Mouse (Mus musculus) hindbrain, embryonic 16.5 days (tissue): Measurements from ENCODE around the gene Daglb. TPM values are rescaled to one million over a fixed set of nuclear protein-coding genes. Genes with fewer than 3 reads are reported as not detected.

ENCODE experiments used
- ATAC-seq: fragments of 200-750 bp; cut with Nextera tagmentation; 2 replicates; pipeline ENCODE4 v1.8.0; 2017; ENCODE audit warnings: moderate TSS enrichment, moderate library complexity
- H3K27ac ChIP-seq: fragments of 300-500 bp; sonication (generic); 2 replicates; pipeline ENCODE4 v1.5.1; 2014; ENCODE audit warnings: low read depth, mild to moderate bottlenecking, control low read depth, low read length, moderate library complexity
- H3K27me3 ChIP-seq: fragments of 300-500 bp; sonication (generic); replicated peaks from 2 replicates; pipeline ENCODE4 v1.6.1; 2014; ENCODE audit warnings: low read length; ENCODE audit not compliant: control insufficient read depth, insufficient read depth
- H3K36me3 ChIP-seq: fragments of 300-500 bp; sonication (generic); 2 replicates; pipeline ENCODE4 v1.6.1; 2014; ENCODE audit warnings: mild to moderate bottlenecking, low read length, moderate library complexity, mixed read lengths; ENCODE audit not compliant: control insufficient read depth, insufficient read depth
- H3K4me1 ChIP-seq: fragments of 300-500 bp; sonication (generic); 2 replicates; pipeline ENCODE4 v1.6.1; 2014; ENCODE audit warnings: low read depth, low read length; ENCODE audit not compliant: control insufficient read depth, insufficient read depth
- H3K4me2 ChIP-seq: fragments of 300-500 bp; sonication (generic); 2 replicates; pipeline ENCODE4 v1.6.1; 2014; ENCODE audit warnings: mild to moderate bottlenecking, low read length, control low read depth, moderate library complexity
- H3K4me3 ChIP-seq: fragments of 300-500 bp; sonication (generic); 2 replicates; pipeline ENCODE4 v1.5.1; 2014; ENCODE audit warnings: mild to moderate bottlenecking, low read length, control low read depth, moderate library complexity
- H3K9ac ChIP-seq: fragments of 300-500 bp; sonication (generic); 2 replicates; pipeline ENCODE4 v1.6.1; 2014; ENCODE audit warnings: low read depth, mild to moderate bottlenecking, control low read depth, low read length, moderate library complexity
- H3K9me3 ChIP-seq: fragments of 300-500 bp; sonication (generic); 2 replicates; pipeline ENCODE4 v1.6.1; 2014; ENCODE audit warnings: mild to moderate bottlenecking, low read length, moderate library complexity; ENCODE audit not compliant: control insufficient read depth
- WGBS: fragments of 180-500 bp; shearing (Covaris S2); extraction: QIAGEN DNeasy Blood & Tissue Kit; methylation state at CpG from one replicate; pipeline ENCODE4 v1.1.7; 2014; 5-methylcytosine and 5-hydroxymethylcytosine counted together
- polyA plus RNA-seq: library from polyadenylated mRNA; unstranded; fragments of >200 nt; fragmentation: Nextera tagmentation; extraction: Ambion mirVana; gene quantifications from 2 replicates; pipeline ENCODE4 v1.2.1, GENCODE M21; 2015

The Daglb gene
- 21.8 and 23.0 TPM in 2 replicates for polyA plus RNA-seq

DNA sequence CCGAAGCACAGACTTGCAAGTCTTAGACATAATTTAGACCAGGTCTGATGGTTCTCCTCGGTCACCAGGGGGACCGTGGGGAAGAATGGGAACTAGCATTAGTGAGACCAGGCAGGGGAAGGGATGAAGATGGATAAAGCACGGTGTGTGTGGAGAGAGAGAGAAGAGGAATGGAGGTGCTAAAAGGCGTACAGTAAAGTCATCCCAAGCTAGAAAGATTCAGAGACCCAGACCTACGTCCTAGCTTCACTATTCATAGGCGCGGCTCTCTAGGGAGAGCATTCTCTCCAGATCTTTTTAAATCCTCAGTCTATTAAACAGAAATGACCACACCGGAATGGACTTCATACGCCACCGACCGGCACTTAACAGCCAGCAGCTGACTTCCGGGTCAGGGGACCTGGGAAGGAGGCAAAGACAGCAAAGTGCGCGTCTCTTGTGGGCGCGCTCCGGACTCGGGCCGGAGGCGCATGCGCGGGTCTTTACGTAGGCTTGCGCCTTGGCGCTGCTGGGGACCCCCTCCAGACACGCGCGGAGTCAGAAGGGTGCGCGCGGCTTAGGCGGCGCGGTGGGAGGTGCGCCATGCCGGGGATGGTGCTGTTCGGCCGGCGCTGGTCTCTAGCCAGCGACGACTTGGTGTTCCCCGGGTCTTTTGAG lies at the start of gene Daglb:
Gene Daglb, plus strand, starts transcription at position 485 of the 657 bp plus-strand sequence.
- no peaks in the 10 kb centered on the region for H3K9me3 ChIP-seq
- ATAC-seq, result peak; percentile 99

DNA sequence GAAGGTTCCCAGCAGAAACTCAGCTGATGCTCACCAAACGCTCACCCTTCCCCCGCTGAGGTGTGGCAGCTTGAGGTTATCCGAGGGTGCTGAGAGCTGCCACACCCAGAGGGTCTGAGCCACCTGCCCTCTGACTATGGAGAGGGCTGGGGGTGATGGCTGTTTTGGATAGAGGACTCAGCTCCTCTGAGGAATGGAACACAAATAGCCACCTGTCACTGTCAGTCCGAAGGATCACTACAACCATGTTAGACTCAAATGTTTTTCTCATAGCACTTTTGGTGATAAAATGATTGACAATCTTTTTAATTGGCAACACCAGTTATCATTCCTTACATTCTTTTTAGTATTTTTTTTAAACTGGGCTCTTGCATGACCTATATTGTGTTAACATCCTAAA lies 42.9 kb upstream of the Daglb start:
- Histone ChIP-seq H3K27ac (no peak overlapping the region), H3K4me3 (no peak overlapping the region), H3K27me3 (no peaks in the 10 kb centered on the region), H3K9ac (no peak overlapping the region), H3K36me3 (peaks cover 30% of the 10 kb centered on the region), H3K4me1 (no peaks in the 10 kb centered on the region), H3K9me3 (no peaks in the 10 kb centered on the region), H3K4me2 (no peak overlapping the region)
- WGBS, result 89% methylated on average over 4 of the region's 4 CpGs
- ATAC-seq, result no peak

More for the DNA sequence above, at the start of gene Daglb:
- 2% methylated on average over 43 of the region's 43 CpGs for WGBS
- peak within 1 kb of the TSS; percentile 66 for H3K27ac ChIP-seq
- H3K4me2 ChIP-seq, result peak within 1 kb of the TSS; percentile 83
- H3K4me3 ChIP-seq, result peak within 1 kb of the TSS; percentile 85
- H3K27me3 ChIP-seq, result no peaks in the 10 kb centered on the region
- H3K36me3 ChIP-seq, result peaks cover 8% of the 10 kb centered on the region; the same call in 1 of the 2 replicates
- peaks cover 15% of the 10 kb centered on the region for H3K4me1 ChIP-seq
- peak within 1 kb of the TSS; percentile 82 for H3K9ac ChIP-seq

GRCm38 (mm10) chr5:143422990-143423389 lies 41.4 kb upstream of the Daglb start:
- no peak for ATAC-seq
- Histone ChIP-seq H3K36me3 (peaks cover 21% of the 10 kb centered on the region), H3K4me1 (no peaks in the 10 kb centered on the region), H3K4me3 (no peak overlapping the region), H3K27ac (no peak overlapping the region), H3K4me2 (no peak overlapping the region), H3K27me3 (no peaks in the 10 kb centered on the region), H3K9ac (no peak overlapping the region), H3K9me3 (no peaks in the 10 kb centered on the region)
- WGBS, result 83% methylated on average over 4 of the region's 4 CpGs

- Histone ChIP-seq H3K27me3 (no peaks in the 10 kb centered on the region), H3K4me2 (no peak overlapping the region), H3K4me3 (no peak overlapping the region), H3K9me3 (no peaks in the 10 kb centered on the region), H3K27ac (no peak overlapping the region), H3K36me3 (peaks cover 17% of the 10 kb centered on the region), H3K4me1 (no peaks in the 10 kb centered on the region), H3K9ac (no peak overlapping the region)
- WGBS, result 35% methylated on average over 6 of the region's 6 CpGs
- no peak for ATAC-seq
Observed at GRCm38 (mm10) chr5:143423899-143424519, 40.4 kb upstream of the Daglb start.

DNA sequence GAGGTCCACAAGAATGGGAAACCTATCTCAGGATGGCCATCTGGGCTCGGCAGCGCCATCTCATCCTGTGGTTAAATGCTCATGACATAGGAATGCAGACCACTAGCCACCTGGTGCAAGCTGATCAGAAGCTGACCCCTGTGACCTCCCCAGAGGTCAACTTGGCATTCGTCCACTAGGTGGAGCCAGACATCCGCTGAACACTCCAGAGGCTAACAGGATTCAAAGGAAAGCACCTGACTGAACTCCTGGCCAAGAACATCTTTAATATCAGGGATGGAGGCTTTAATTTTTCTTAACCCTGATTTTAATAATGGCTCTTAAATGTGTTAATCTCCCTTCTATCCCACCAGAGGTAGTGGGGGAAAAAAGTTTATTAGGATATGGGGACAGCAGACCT lies 30.0 kb upstream of the Daglb start:
- H3K4me1 ChIP-seq, result no peaks in the 10 kb centered on the region
- no peaks in the 10 kb centered on the region for H3K36me3 ChIP-seq
- H3K27me3 ChIP-seq, result no peaks in the 10 kb centered on the region
- H3K27ac ChIP-seq, result no peak overlapping the region
- WGBS, result 16% methylated on average over 4 of the region's 4 CpGs
- H3K4me3 ChIP-seq, result no peak overlapping the region
- H3K9me3 ChIP-seq, result no peaks in the 10 kb centered on the region
- ATAC-seq, result no peak
- H3K4me2 ChIP-seq, result no peak overlapping the region
- H3K9ac ChIP-seq, result no peak overlapping the region

DNA sequence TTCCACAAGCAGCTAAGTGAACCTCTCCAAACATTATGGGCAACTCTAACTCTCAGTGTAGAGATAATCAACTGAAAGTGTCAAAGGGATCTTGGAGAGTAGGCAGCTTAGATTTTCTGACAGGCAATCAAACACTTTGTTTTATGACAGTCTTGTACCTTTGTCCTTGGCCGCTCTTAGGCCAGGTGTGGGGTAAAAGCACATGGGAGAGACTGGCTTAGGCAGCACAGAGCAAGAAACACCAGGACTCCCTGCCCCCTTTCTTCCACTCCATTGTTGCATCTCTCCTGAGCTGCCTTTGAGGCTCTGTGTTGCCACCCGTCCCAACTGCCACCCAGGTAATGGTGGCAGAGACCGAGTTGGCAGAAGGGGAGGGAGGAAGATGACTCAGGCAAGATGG lies 23.1 kb upstream of the Daglb start:
- no peak overlapping the region for H3K4me2 ChIP-seq
- WGBS, result 71% methylated on average over 3 of the region's 3 CpGs

GRCm38 (mm10) chr5:143441753-143442152 lies 22.6 kb upstream of the Daglb start:
- Histone ChIP-seq H3K9ac (no peak overlapping the region), H3K27ac (no peak overlapping the region), H3K4me1 (no peaks in the 10 kb centered on the region), H3K36me3 (no peaks in the 10 kb centered on the region), H3K9me3 (no peaks in the 10 kb centered on the region), H3K4me3 (no peak overlapping the region), H3K27me3 (no peaks in the 10 kb centered on the region; the same call in 1 of the 2 replicates), H3K4me2 (no peak overlapping the region)
- ATAC-seq, result no peak
- WGBS, result 83% methylated on average over 12 of the region's 12 CpGs

More for the DNA sequence above, 23.1 kb upstream of the Daglb start:
- Histone ChIP-seq H3K27me3 (no peaks in the 10 kb centered on the region; the same call in 1 of the 2 replicates), H3K9ac (no peak overlapping the region), H3K4me1 (no peaks in the 10 kb centered on the region), H3K9me3 (no peaks in the 10 kb centered on the region), H3K27ac (no peak overlapping the region), H3K36me3 (no peaks in the 10 kb centered on the region), H3K4me3 (no peak overlapping the region)
- no peak for ATAC-seq

DNA sequence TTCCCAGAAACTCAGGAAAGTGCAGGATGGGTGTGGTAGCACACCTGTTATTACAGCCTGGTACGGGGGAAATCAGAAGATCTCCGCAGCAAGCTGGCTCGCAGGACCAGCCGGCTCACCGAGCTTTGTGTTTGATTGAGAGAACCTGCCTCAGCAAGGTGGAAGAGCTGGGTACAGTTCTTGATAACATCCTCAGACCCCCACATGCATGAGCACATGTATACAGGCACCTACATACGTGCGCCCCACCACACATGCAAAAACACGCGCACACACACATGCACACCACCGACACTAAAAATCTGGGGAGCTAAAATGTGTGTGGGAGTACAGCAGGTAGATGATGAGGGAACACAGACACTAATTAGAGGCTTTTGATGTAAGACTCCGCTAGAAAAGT lies 713 bp upstream of the Daglb start:
- no peaks in the 10 kb centered on the region for H3K27me3 ChIP-seq
- H3K9ac ChIP-seq, result peak overlapping the region; percentile 82
- H3K27ac ChIP-seq, result no peak overlapping the region; the same call in 1 of the 2 replicates
- H3K36me3 ChIP-seq, result peaks cover 7% of the 10 kb centered on the region; the same call in 1 of the 2 replicates
- H3K9me3 ChIP-seq, result no peaks in the 10 kb centered on the region
- ATAC-seq, result no peak
- peaks cover 15% of the 10 kb centered on the region for H3K4me1 ChIP-seq
- peak overlapping the region; percentile 85 for H3K4me3 ChIP-seq
- peak overlapping the region; percentile 83 for H3K4me2 ChIP-seq
- 77% methylated on average over 11 of the region's 11 CpGs for WGBS

DNA sequence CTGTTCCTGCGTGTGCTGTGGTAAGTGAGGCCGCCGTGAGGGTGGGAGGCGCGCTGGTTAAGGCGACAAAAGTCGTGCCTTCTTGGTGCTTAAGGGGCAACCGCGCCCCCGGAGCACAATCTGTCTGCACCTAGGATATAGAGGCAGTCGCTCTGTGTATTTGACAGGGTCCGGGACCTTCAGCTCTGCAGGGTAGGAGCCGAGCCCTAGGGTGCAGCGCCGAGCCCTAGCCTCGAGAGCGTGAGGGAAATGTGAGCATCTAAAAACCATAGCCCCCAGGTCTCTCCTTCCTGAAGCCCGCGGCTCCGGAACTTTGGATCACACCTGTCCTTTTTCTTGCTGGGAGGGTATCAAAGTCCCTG lies 354 bp downstream of the Daglb start:
- 0% methylated on average over 20 of the region's 20 CpGs for WGBS
- ATAC-seq, result no peak
- H3K9ac ChIP-seq, result peak overlapping the region; percentile 82
- H3K9me3 ChIP-seq, result no peaks in the 10 kb centered on the region
- H3K36me3 ChIP-seq, result peaks cover 8% of the 10 kb centered on the region; the same call in 1 of the 2 replicates
- peak overlapping the region; percentile 66 for H3K27ac ChIP-seq
- H3K4me2 ChIP-seq, result peak overlapping the region; percentile 83
- H3K4me1 ChIP-seq, result peaks cover 15% of the 10 kb centered on the region
- no peaks in the 10 kb centered on the region for H3K27me3 ChIP-seq
- H3K4me3 ChIP-seq, result peak overlapping the region; percentile 85
